In genomic region chr11:23979332-23979731, GRCm38 (mm10) we compare ENCODE assay signal across 9 mouse cellular contexts.
DNase-seq lines count a peak whose midpoint lies in the region; ATAC-seq and TF ChIP-seq lines count a peak whose summit lies in the region.
"Had no signal": no experiment of that assay in that cellular context is flagged by ENCODE, and none has a peak within 500 bp of the region (broad histone marks: within the 10 kb centered on the region; RNA-seq: fewer than 3 reads in every experiment).

No protein-coding gene starts in this region.

- intact Hi-C loops in heart, postnatal 36 days (cut with DNase I): loop anchor here (5.0 kb wide), 1 partner anchor 1883 kb away; no protein-coding TSS in a partner anchor

- no peak overlapping the region for H3K9ac ChIP-seq in forebrain, embryonic 13.5 days
- no peak overlapping the region for H3K9ac ChIP-seq in lung, embryonic 14.5 days
- H3K9ac ChIP-seq: limb, embryonic 15.5 days had no signal

- no peak overlapping the region for H3K4me3 ChIP-seq in forebrain, embryonic 13.5 days
- no peak overlapping the region for H3K4me3 ChIP-seq in lung, embryonic 14.5 days (ENCODE audit: low read depth, low read length)
- H3K4me3 ChIP-seq: limb, embryonic 15.5 days had no signal

- peak; percentile 93 for ATAC-seq in forebrain, embryonic 13.5 days
- ATAC-seq in lung, embryonic 14.5 days (ENCODE audit: insufficient read depth): peak; percentile 78

- no peak overlapping the region for H3K27ac ChIP-seq in forebrain, embryonic 13.5 days
- H3K27ac ChIP-seq in lung, embryonic 14.5 days (ENCODE audit: low read depth): no peak overlapping the region
- H3K27ac ChIP-seq: limb, embryonic 15.5 days had no signal

- H3K4me2 ChIP-seq in forebrain, embryonic 13.5 days: no peak overlapping the region
- H3K4me2 ChIP-seq in lung, embryonic 14.5 days: no peak overlapping the region
- H3K4me2 ChIP-seq: limb, embryonic 15.5 days had no signal

- peak; percentile 82 for DNase-seq in ES-CJ7 (ENCODE audit: low read depth, low spot score)
- DNase-seq in c-Kit-negative CD71-positive TER-119-positive erythroid progenitor cells, embryonic 14.5 days (ENCODE audit: low read depth, low spot score): peak; percentile 17
- peak; percentile 55 to 70 for DNase-seq in heart, postnatal 36 days
- DNase-seq in large intestine, adult 2 months (ENCODE audit: low read depth, low spot score): peak; percentile 33
- peak; percentile 89 for DNase-seq in lung, embryonic 14.5 days
- DNase-seq in ovary, postnatal 36 days (ENCODE audit: low spot score): peak; percentile 62
- DNase-seq in thymus, postnatal 14 days: peak; percentile 64

- peak; percentile 92 for TF ChIP-seq CTCF in lung, embryonic 14.5 days (IDR thresholded peaks at IDR 0.05; ENCODE audit: low read depth)

- H3K4me1 ChIP-seq in forebrain, embryonic 13.5 days: no peaks in the 10 kb centered on the region
- no peaks in the 10 kb centered on the region for H3K4me1 ChIP-seq in lung, embryonic 14.5 days (ENCODE audit: insufficient read depth)
- H3K4me1 ChIP-seq: limb, embryonic 15.5 days had no signal

- no peaks in the 10 kb centered on the region for H3K9me3 ChIP-seq in forebrain, embryonic 13.5 days (replicated peaks)
- H3K9me3 ChIP-seq in lung, embryonic 14.5 days (ENCODE audit: low read depth, low read length): no peaks in the 10 kb centered on the region
- H3K9me3 ChIP-seq: limb, embryonic 15.5 days had no signal

- H3K27me3 ChIP-seq in forebrain, embryonic 13.5 days: no peaks in the 10 kb centered on the region
- H3K27me3 ChIP-seq in lung, embryonic 14.5 days (ENCODE audit: insufficient read depth, low read length): no peaks in the 10 kb centered on the region
- H3K27me3 ChIP-seq: limb, embryonic 15.5 days had no signal

- no peaks in the 10 kb centered on the region for H3K36me3 ChIP-seq in forebrain, embryonic 13.5 days (ENCODE audit: poor library complexity, severe bottlenecking)
- no peaks in the 10 kb centered on the region for H3K36me3 ChIP-seq in lung, embryonic 14.5 days (ENCODE audit: insufficient read depth)
- H3K36me3 ChIP-seq: limb, embryonic 15.5 days had no signal

- WGBS in forebrain, embryonic 13.5 days: 9% methylated on average over 5 of the region's 5 CpGs
- 12% methylated on average over 5 of the region's 5 CpGs for WGBS in large intestine, adult 2 months
- WGBS in lung, embryonic 14.5 days: 13% methylated on average over 5 of the region's 5 CpGs

Comparison
In these comparisons a context has a peak if more than half of its experiments do, and no peak if none do; other contexts are left out.
1. DNase-seq: peak in every context shown above with its lines; median percentile 89 in lung, embryonic 14.5 days; 82 in ES-CJ7; 64 in thymus, postnatal 14 days; 62 in heart, postnatal 36 days; 62 in ovary, postnatal 36 days; 33 in large intestine, adult 2 months; 17 in c-Kit-negative CD71-positive TER-119-positive erythroid progenitor cells, embryonic 14.5 days.